Mouse (Mus musculus) testis, adult 2 months (tissue): Measurements from ENCODE around the gene Plcb1. TPM values are rescaled to one million over a fixed set of nuclear protein-coding genes. Genes with fewer than 3 reads are reported as not detected.

Experiments
- H3K27ac ChIP-seq: fragments of 200-500 bp; 2 replicates; pipeline ENCODE4 v1.5.1; 2012; ENCODE audit warnings: low read depth, low read length; ENCODE audit not compliant: control insufficient read depth, insufficient read depth
- H3K27me3 ChIP-seq: fragments of 200-500 bp; 2 replicates; pipeline ENCODE4 v1.6.1; 2012; ENCODE audit warnings: mild to moderate bottlenecking, low read length, moderate library complexity; ENCODE audit not compliant: control insufficient read depth, insufficient read depth
- H3K36me3 ChIP-seq: fragments of 200-500 bp; 2 replicates; pipeline ENCODE4 v1.6.1; 2012; ENCODE audit warnings: mild to moderate bottlenecking, low read length; ENCODE audit not compliant: control insufficient read depth, insufficient read depth
- H3K4me1 ChIP-seq: fragments of 200-500 bp; 2 replicates; pipeline ENCODE4 v1.6.1; 2012; ENCODE audit warnings: low read length; ENCODE audit not compliant: control insufficient read depth, insufficient read depth
- H3K4me3 ChIP-seq: fragments of 200-500 bp; 2 replicates; pipeline ENCODE4 v1.5.1; 2012; ENCODE audit warnings: low read depth, mild to moderate bottlenecking, low read length, moderate library complexity, mixed read lengths; ENCODE audit not compliant: control insufficient read depth
- CTCF ChIP-seq: fragments of 200-500 bp; IDR thresholded peaks from 2 replicates; pipeline ENCODE4 v1.5.1; 2012; ENCODE audit warnings: low read depth, mild to moderate bottlenecking, inconsistent platforms, low read length, moderate library complexity; ENCODE audit not compliant: control insufficient read depth, insufficient read depth, insufficient replicate concordance
- POLR2A ChIP-seq: fragments of 200-500 bp; IDR thresholded peaks from 2 replicates; pipeline ENCODE4 v1.6.1; 2012; ENCODE audit warnings: low read depth, mild to moderate bottlenecking, inconsistent platforms, low read length, moderate library complexity; ENCODE audit not compliant: control insufficient read depth
- polyA plus RNA-seq: library from polyadenylated mRNA; depleted of rRNA; stranded (reverse); fragments of >200 nt; gene quantifications from 2 replicates; pipeline ENCODE4 v1.2.3, GENCODE M21; 2012

Plcb1 gene
- polyA plus RNA-seq, 1 experiment: 0.90 TPM

- no peak overlapping the region for H3K27ac ChIP-seq
- no peaks in the 10 kb centered on the region for H3K4me1 ChIP-seq
- H3K36me3 ChIP-seq: no peaks in the 10 kb centered on the region
- no peaks in the 10 kb centered on the region for H3K27me3 ChIP-seq
- no peak overlapping the region for H3K4me3 ChIP-seq
- TF ChIP-seq CTCF (no peak), POLR2A (no peak)
These were observed 497.9 kb downstream of the Plcb1 start for GRCm38 (mm10) chr2:135283783-135284182.

DNA sequence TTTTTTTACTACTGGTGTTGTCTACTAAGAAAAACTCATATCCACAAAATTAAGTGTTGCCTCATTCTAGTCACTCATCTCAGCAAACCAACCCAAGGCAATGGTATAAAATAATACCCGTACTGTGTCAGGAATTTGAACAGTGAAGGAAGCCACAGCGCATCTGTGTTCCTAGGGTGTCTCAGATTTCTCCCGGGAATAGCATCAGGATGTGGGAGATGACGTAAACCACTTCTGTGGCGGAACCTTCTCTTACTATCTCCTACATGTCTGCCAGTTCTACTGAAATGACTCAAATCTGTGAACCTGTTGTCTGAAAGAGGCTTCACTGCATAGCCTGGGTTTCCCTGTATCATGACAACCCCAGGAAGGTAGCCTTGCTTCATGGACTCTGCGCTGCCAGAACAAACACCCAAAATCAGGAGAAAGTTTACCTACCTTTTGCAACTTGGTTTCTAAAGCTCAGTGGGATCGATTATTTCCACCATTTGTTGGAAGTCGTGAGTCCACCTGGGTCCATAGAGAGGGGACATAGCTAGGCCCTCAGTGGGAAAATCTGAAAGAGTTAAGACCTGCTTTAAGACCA is 510.4 kb downstream of the Plcb1 start:
- Histone ChIP-seq H3K4me1 (no peaks in the 10 kb centered on the region), H3K36me3 (no peaks in the 10 kb centered on the region), H3K4me3 (no peak overlapping the region), H3K27ac (no peak overlapping the region), H3K27me3 (no peaks in the 10 kb centered on the region)
- TF ChIP-seq CTCF: no peak
- no peak for TF ChIP-seq POLR2A

DNA sequence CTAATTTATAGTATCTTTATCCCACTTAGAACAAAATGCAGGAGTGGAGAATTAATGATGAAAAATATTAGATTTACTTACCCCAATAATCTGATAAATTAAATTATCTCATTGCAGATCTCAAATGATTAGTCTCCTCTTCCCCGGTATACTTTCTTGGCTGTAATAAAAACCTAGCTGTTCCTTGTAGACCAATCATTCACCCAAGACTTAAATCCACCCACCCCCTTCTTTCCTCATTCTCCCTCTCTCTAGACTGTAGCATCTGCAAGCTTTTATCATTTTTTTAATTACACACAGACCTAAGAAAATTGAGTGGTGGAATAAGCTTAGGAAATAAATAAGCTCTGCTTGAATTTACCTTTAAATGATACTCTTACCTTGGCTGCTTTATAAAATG is 514.6 kb downstream of the Plcb1 start:
- Histone ChIP-seq H3K27ac (no peak overlapping the region), H3K4me3 (no peak overlapping the region), H3K36me3 (no peaks in the 10 kb centered on the region), H3K4me1 (no peaks in the 10 kb centered on the region), H3K27me3 (no peaks in the 10 kb centered on the region)
- TF ChIP-seq POLR2A (no peak), CTCF (no peak)

GRCm38 (mm10) chr2:135302483-135302882 is 516.6 kb downstream of the Plcb1 start:
- Histone ChIP-seq H3K27me3 (no peaks in the 10 kb centered on the region), H3K4me3 (no peak overlapping the region), H3K4me1 (no peaks in the 10 kb centered on the region), H3K27ac (no peak overlapping the region), H3K36me3 (no peaks in the 10 kb centered on the region)
- TF ChIP-seq POLR2A (no peak), CTCF (no peak)

DNA sequence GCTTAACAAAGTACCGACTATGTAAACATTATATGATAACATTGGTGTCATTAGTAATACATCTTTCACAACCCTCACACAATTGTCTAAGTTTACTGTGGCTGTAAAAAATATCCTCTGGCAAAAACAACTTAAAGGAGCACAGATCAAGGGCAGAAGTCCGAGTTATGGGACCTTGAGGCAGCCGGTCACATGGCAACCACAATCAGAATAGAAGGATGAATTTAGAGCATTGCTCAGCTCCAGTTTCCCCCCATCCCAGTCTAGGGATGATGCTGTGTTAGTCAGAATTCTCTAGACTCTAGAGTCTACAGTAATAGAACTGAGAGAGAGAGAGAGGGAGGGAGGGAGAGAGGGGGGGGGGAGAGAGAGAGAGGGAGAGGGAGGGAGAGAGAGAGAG is 519.3 kb downstream of the Plcb1 start:
- Histone ChIP-seq H3K4me1 (no peaks in the 10 kb centered on the region), H3K27me3 (no peaks in the 10 kb centered on the region), H3K4me3 (no peak overlapping the region), H3K36me3 (no peaks in the 10 kb centered on the region), H3K27ac (no peak overlapping the region)
- no peak for TF ChIP-seq POLR2A
- no peak for TF ChIP-seq CTCF

DNA sequence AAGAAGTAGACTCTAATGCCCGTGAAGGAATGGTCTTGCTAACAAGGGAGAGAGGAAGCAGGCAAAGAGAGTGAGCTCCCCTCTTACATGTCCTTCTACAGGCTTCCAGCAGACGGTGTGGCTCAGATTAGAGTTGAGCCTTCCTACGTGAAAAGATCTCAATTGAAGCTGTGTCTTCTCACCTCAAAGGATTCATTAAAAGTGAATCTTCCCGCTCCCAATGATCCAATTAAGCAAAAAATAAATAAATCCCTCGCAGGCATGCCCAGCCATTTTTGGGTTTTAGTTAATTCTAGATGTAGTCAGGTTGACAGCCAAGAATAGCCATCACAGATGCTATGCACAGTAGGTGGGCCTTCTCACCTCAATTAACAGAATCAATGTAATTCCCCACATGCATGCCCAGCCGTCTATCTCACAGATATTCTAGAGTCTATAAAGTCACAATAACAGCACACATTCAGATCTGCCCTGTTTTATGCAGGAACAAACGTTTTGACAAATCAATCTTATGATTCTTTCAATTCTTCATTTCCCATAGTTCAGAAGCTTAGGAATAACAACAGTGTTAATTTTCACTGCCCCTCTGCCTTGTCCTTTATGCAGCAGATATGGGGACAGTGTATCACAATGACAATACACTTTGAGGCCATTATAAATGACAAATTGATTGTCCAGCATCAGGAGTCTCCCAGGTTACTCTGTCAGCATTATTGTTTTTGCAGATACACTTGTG is 520.0 kb downstream of the Plcb1 start:
- Histone ChIP-seq H3K36me3 (no peaks in the 10 kb centered on the region), H3K4me1 (no peaks in the 10 kb centered on the region), H3K27me3 (no peaks in the 10 kb centered on the region), H3K27ac (no peak overlapping the region), H3K4me3 (no peak overlapping the region)
- TF ChIP-seq POLR2A: no peak
- no peak for TF ChIP-seq CTCF

DNA sequence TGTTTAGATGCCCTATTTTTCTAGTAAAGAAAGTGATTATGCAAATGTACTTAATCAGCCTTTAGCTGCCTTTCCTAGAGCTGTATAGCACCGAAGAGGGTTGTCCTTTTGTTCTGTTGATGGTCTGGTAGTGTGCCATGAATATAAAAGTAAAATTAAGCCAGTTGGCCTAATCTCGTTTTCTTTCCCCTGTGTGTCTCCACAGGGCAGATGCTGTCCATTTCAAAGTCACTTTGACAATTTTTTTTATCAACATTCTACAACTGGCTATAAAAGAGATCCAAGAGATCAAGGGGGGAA is 520.6 kb downstream of the Plcb1 start:
- H3K4me1 ChIP-seq: no peaks in the 10 kb centered on the region
- TF ChIP-seq CTCF (no peak), POLR2A (no peak)

GRCm38 (mm10) chr2:135307787-135308186 is 521.9 kb downstream of the Plcb1 start:
- Histone ChIP-seq H3K4me1 (no peaks in the 10 kb centered on the region), H3K27ac (no peak overlapping the region), H3K36me3 (no peaks in the 10 kb centered on the region), H3K4me3 (no peak overlapping the region), H3K27me3 (no peaks in the 10 kb centered on the region)
- no peak for TF ChIP-seq POLR2A
- TF ChIP-seq CTCF: no peak

More for the DNA sequence above, 520.6 kb downstream of the Plcb1 start:
- Histone ChIP-seq H3K27me3 (no peaks in the 10 kb centered on the region), H3K27ac (no peak overlapping the region), H3K4me3 (no peak overlapping the region), H3K36me3 (no peaks in the 10 kb centered on the region)
